Mouse (Mus musculus) hindbrain, embryonic 14.5 days (tissue): Measurements from ENCODE around the gene Atp9a. TPM values are rescaled to one million over a fixed set of nuclear protein-coding genes. Genes with fewer than 3 reads are reported as not detected.

ENCODE experiments used
- ATAC-seq: fragments of 200-750 bp; cut with Nextera tagmentation; 2 replicates; pipeline ENCODE4 v1.8.0; 2017; ENCODE audit warnings: moderate number of reproducible peaks, mild to moderate bottlenecking, moderate TSS enrichment, moderate library complexity; ENCODE audit not compliant: low FRiP score
- DNase-seq: peaks from one replicate; pipeline ENCODE4 v3.0.0-alpha.2; 2015; ENCODE audit warnings: low spot score
- H3K27ac ChIP-seq: fragments of 300-500 bp; sonication (generic); 2 replicates; pipeline ENCODE4 v1.5.1; 2014; ENCODE audit warnings: mild to moderate bottlenecking, moderate library complexity
- H3K27me3 ChIP-seq: fragments of 300-500 bp; sonication (generic); 2 replicates; pipeline ENCODE4 v1.6.1; 2014; ENCODE audit warnings: mild to moderate bottlenecking, low read length, mixed read lengths; ENCODE audit not compliant: control insufficient read depth, insufficient read depth
- H3K36me3 ChIP-seq: fragments of 300-500 bp; sonication (generic); replicated peaks from 2 replicates; pipeline ENCODE4 v1.6.1; 2014; ENCODE audit not compliant: control insufficient read depth, insufficient read depth
- H3K4me1 ChIP-seq: fragments of 300-500 bp; sonication (generic); replicated peaks from 2 replicates; pipeline ENCODE4 v1.6.1; 2014; ENCODE audit warnings: antibody characterized with exemption, low read length, mixed read lengths; ENCODE audit not compliant: control insufficient read depth, insufficient read depth
- H3K4me2 ChIP-seq: fragments of 300-500 bp; sonication (generic); replicated peaks from 2 replicates; pipeline ENCODE4 v1.6.1; 2014; ENCODE audit warnings: mild to moderate bottlenecking, moderate library complexity
- H3K4me3 ChIP-seq: fragments of 300-500 bp; sonication (generic); replicated peaks from 2 replicates; pipeline ENCODE4 v1.5.1; 2014; ENCODE audit warnings: mild to moderate bottlenecking, low read length
- H3K9ac ChIP-seq: fragments of 300-500 bp; sonication (generic); 2 replicates; pipeline ENCODE4 v1.6.1; 2014
- H3K9me3 ChIP-seq: fragments of 300-500 bp; sonication (generic); 2 replicates; pipeline ENCODE4 v1.6.1; 2016; ENCODE audit warnings: low read length; ENCODE audit not compliant: control insufficient read depth
- WGBS: fragments of 180-500 bp; shearing (Covaris S2); extraction: QIAGEN DNeasy Blood & Tissue Kit; methylation state at CpG from one replicate; pipeline ENCODE4 v1.1.7; 2014; 5-methylcytosine and 5-hydroxymethylcytosine counted together
- polyA plus RNA-seq: library from polyadenylated mRNA; unstranded; fragments of >200 nt; fragmentation: Nextera tagmentation; extraction: Ambion mirVana; gene quantifications from 2 replicates; pipeline ENCODE4 v1.2.1, GENCODE M21; 2014

The Atp9a gene
- 77.1 and 82.0 TPM in 2 replicates for polyA plus RNA-seq

- ATAC-seq, result peak; percentile 82
- H3K4me3 ChIP-seq, result peak within 1 kb of the TSS; percentile 95
These were observed at the start of gene Atp9a for GRCm38 (mm10) chr2:168742059-168742627. Atp9a (minus strand) TSS chr2:168742409.

GRCm38 (mm10) chr2:168791115-168791802 is 49.0 kb upstream of the Atp9a start:
- no peak overlapping the region for H3K9ac ChIP-seq
- no peak overlapping the region for H3K4me3 ChIP-seq
- no peak overlapping the region for H3K27ac ChIP-seq
- 47% methylated on average over 4 of the region's 4 CpGs for WGBS
- no peaks in the 10 kb centered on the region for H3K4me1 ChIP-seq
- no peak overlapping the region for H3K4me2 ChIP-seq
- DNase-seq (no peak), ATAC-seq (no peak; the same call in 1 of the 2 replicates)
- no peaks in the 10 kb centered on the region for H3K27me3 ChIP-seq
- no peaks in the 10 kb centered on the region for H3K9me3 ChIP-seq
- no peaks in the 10 kb centered on the region for H3K36me3 ChIP-seq

More at GRCm38 (mm10) chr2:168742059-168742627, at the start of gene Atp9a:
- H3K4me1 ChIP-seq, result peaks cover 6% of the 10 kb centered on the region; the same call in 1 of the 2 replicates
- 6% methylated on average over 27 of the region's 33 CpGs for WGBS
- H3K36me3 ChIP-seq, result no peaks in the 10 kb centered on the region
- peak within 1 kb of the TSS; percentile 98 for H3K27ac ChIP-seq
- H3K9ac ChIP-seq, result peak within 1 kb of the TSS; percentile 98
- peak within 1 kb of the TSS; percentile 62 for H3K4me2 ChIP-seq
- peak; percentile 77 for DNase-seq
- H3K9me3 ChIP-seq, result no peaks in the 10 kb centered on the region
- no peaks in the 10 kb centered on the region for H3K27me3 ChIP-seq

- no peaks in the 10 kb centered on the region for H3K27me3 ChIP-seq
- H3K4me3 ChIP-seq, result no peak overlapping the region
- H3K9me3 ChIP-seq, result no peaks in the 10 kb centered on the region
- ATAC-seq, result no peak
- no peaks in the 10 kb centered on the region for H3K36me3 ChIP-seq
- 95% methylated on average over 9 of the region's 9 CpGs for WGBS
- no peak overlapping the region for H3K27ac ChIP-seq
- no peak overlapping the region for H3K9ac ChIP-seq
- H3K4me1 ChIP-seq, result no peaks in the 10 kb centered on the region
- no peak overlapping the region for H3K4me2 ChIP-seq
- no peak for DNase-seq
These were observed 44.0 kb upstream of the Atp9a start for GRCm38 (mm10) chr2:168786174-168786573.

- no peaks in the 10 kb centered on the region for H3K9me3 ChIP-seq
- ATAC-seq, result no peak
- no peak overlapping the region for H3K27ac ChIP-seq
- H3K9ac ChIP-seq, result no peak overlapping the region
- DNase-seq, result no peak
- peaks cover 9% of the 10 kb centered on the region; the same call in 1 of the 2 replicates for H3K4me1 ChIP-seq
- H3K4me3 ChIP-seq, result no peak overlapping the region
- WGBS, result 43% methylated on average over 9 of the region's 9 CpGs
- no peaks in the 10 kb centered on the region for H3K27me3 ChIP-seq
- H3K36me3 ChIP-seq, result no peaks in the 10 kb centered on the region
- no peak overlapping the region for H3K4me2 ChIP-seq
These were observed 38.4 kb upstream of the Atp9a start for GRCm38 (mm10) chr2:168780596-168780995.

- H3K4me3 ChIP-seq, result no peak overlapping the region
- no peak overlapping the region for H3K9ac ChIP-seq
- H3K27me3 ChIP-seq, result no peaks in the 10 kb centered on the region
- no peak for DNase-seq
- H3K9me3 ChIP-seq, result no peaks in the 10 kb centered on the region
- no peak overlapping the region for H3K27ac ChIP-seq
- H3K4me1 ChIP-seq, result peaks cover 9% of the 10 kb centered on the region; the same call in 1 of the 2 replicates
- no peaks in the 10 kb centered on the region for H3K36me3 ChIP-seq
- no peak overlapping the region for H3K4me2 ChIP-seq
- WGBS, result 5% methylated on average over 9 of the region's 9 CpGs
- no peak for ATAC-seq
These were observed 37.8 kb upstream of the Atp9a start for GRCm38 (mm10) chr2:168780024-168780423.

GRCm38 (mm10) chr2:168777481-168777880 is 35.3 kb upstream of the Atp9a start:
- H3K4me3 ChIP-seq, result no peak overlapping the region
- no peak for ATAC-seq
- H3K9ac ChIP-seq, result no peak overlapping the region
- H3K27me3 ChIP-seq, result no peaks in the 10 kb centered on the region
- H3K4me2 ChIP-seq, result no peak overlapping the region
- no peaks in the 10 kb centered on the region for H3K36me3 ChIP-seq
- no peaks in the 10 kb centered on the region for H3K9me3 ChIP-seq
- no peak for DNase-seq
- peaks cover 9% of the 10 kb centered on the region; the same call in 1 of the 2 replicates for H3K4me1 ChIP-seq
- no peak overlapping the region for H3K27ac ChIP-seq

- H3K9ac ChIP-seq, result no peak overlapping the region
- no peak overlapping the region for H3K27ac ChIP-seq
- ATAC-seq (no peak), DNase-seq (no peak)
- no peak overlapping the region for H3K4me3 ChIP-seq
- H3K36me3 ChIP-seq, result no peaks in the 10 kb centered on the region
- H3K4me1 ChIP-seq, result peaks cover 9% of the 10 kb centered on the region; the same call in 1 of the 2 replicates
- WGBS, result 81% methylated on average over 3 of the region's 3 CpGs
- H3K27me3 ChIP-seq, result no peaks in the 10 kb centered on the region
- no peaks in the 10 kb centered on the region for H3K9me3 ChIP-seq
- no peak overlapping the region for H3K4me2 ChIP-seq
These were observed 34.0 kb upstream of the Atp9a start for GRCm38 (mm10) chr2:168776238-168776637.

- H3K4me2 ChIP-seq, result no peak overlapping the region
- H3K4me3 ChIP-seq, result no peak overlapping the region
- no peak overlapping the region for H3K9ac ChIP-seq
- WGBS, result 41% methylated on average over 8 of the region's 8 CpGs
- no peak overlapping the region for H3K27ac ChIP-seq
- ATAC-seq (no peak), DNase-seq (no peak)
- no peaks in the 10 kb centered on the region for H3K36me3 ChIP-seq
- H3K4me1 ChIP-seq, result peaks cover 15% of the 10 kb centered on the region
- no peaks in the 10 kb centered on the region for H3K9me3 ChIP-seq
- H3K27me3 ChIP-seq, result peaks cover 37% of the 10 kb centered on the region
These were observed 27.1 kb upstream of the Atp9a start for GRCm38 (mm10) chr2:168769259-168769658.

GRCm38 (mm10) chr2:168767582-168767981 is 25.4 kb upstream of the Atp9a start, which contains the start of gene Sall4:
Sall4 (minus strand) TSS chr2:168767943.
- no peak for ATAC-seq
- Histone ChIP-seq H3K27ac (no peak within 1 kb of the TSS), H3K9me3 (no peaks in the 10 kb centered on the region), H3K36me3 (no peaks in the 10 kb centered on the region), H3K4me1 (peaks cover 19% of the 10 kb centered on the region), H3K9ac (peak within 1 kb of the TSS; percentile 62), H3K4me3 (peak within 1 kb of the TSS; percentile 48), H3K27me3 (peaks cover 42% of the 10 kb centered on the region), H3K4me2 (peak within 1 kb of the TSS; percentile 92)
- DNase-seq, result no peak
- WGBS, result 13% methylated on average over 10 of the region's 10 CpGs
